Mouse (Mus musculus) limb, embryonic 11.5 days (tissue): ENCODE data around the gene Pak3. TPM values are rescaled to one million over a fixed set of nuclear protein-coding genes. Genes with fewer than 3 reads are reported as not detected.

Source experiments
- ATAC-seq: fragments of 200-750 bp; cut with Nextera tagmentation; 2 replicates; pipeline ENCODE4 v1.8.0; 2017; ENCODE audit warnings: low read depth; ENCODE audit not compliant: insufficient number of reproducible peaks, low FRiP score, low TSS enrichment
- DNase-seq: peaks from one replicate; pipeline ENCODE4 v3.0.0-alpha.2; 2015; ENCODE audit warnings: low spot score
- H3K27ac ChIP-seq: fragments of 300-500 bp; sonication (generic); replicated peaks from 2 replicates; pipeline ENCODE4 v1.5.1; 2014; ENCODE audit warnings: low read depth, mild to moderate bottlenecking, low read length
- H3K27me3 ChIP-seq: fragments of 300-500 bp; sonication (generic); 2 replicates; pipeline ENCODE4 v1.6.1; 2014; ENCODE audit warnings: mild to moderate bottlenecking, low read length, mixed read lengths; ENCODE audit not compliant: control insufficient read depth, insufficient read depth
- H3K36me3 ChIP-seq: fragments of 300-500 bp; sonication (generic); 2 replicates; pipeline ENCODE4 v1.6.1; 2014; ENCODE audit warnings: mild to moderate bottlenecking, low read length, moderate library complexity, mixed read lengths; ENCODE audit not compliant: control insufficient read depth, insufficient read depth
- H3K4me1 ChIP-seq: fragments of 300-500 bp; sonication (generic); 2 replicates; pipeline ENCODE4 v1.6.1; 2014; ENCODE audit warnings: low read length, mixed read lengths; ENCODE audit not compliant: control insufficient read depth, insufficient read depth
- H3K4me2 ChIP-seq: fragments of 300-500 bp; sonication (generic); 2 replicates; pipeline ENCODE4 v1.6.1; 2014; ENCODE audit warnings: low read depth, mild to moderate bottlenecking, moderate library complexity; ENCODE audit not compliant: severe bottlenecking
- H3K4me3 ChIP-seq: fragments of 300-500 bp; sonication (generic); 2 replicates; pipeline ENCODE4 v1.5.1; 2014; ENCODE audit warnings: low read depth, low read length
- H3K9ac ChIP-seq: fragments of 300-500 bp; sonication (generic); 2 replicates; pipeline ENCODE4 v1.6.1; 2014; ENCODE audit warnings: mild to moderate bottlenecking, low read length
- H3K9me3 ChIP-seq: fragments of 300-500 bp; sonication (generic); 2 replicates; pipeline ENCODE4 v1.6.1; 2016; ENCODE audit warnings: low read length; ENCODE audit not compliant: control insufficient read depth
- WGBS: fragments of 180-500 bp; shearing (Covaris S2); extraction: QIAGEN DNeasy Blood & Tissue Kit; methylation state at CpG from one replicate; pipeline ENCODE4 v1.1.7; 2014; 5-methylcytosine and 5-hydroxymethylcytosine counted together
- microRNA-seq: library from miRNA; unstranded; fragments of <30 nt; microRNA quantifications from one replicate; pipeline ENCODE4, GENCODE M21; 2016
- polyA plus RNA-seq: library from polyadenylated mRNA; unstranded; fragments of >200 nt; fragmentation: Nextera tagmentation; extraction: Ambion mirVana; gene quantifications from 2 replicates; pipeline ENCODE4 v1.2.1, GENCODE M21; 2014

Pak3 gene
- polyA plus RNA-seq, 1 experiment from 2014 or later: 10.9 TPM

GRCm38 (mm10) chrX:143826521-143826920 lies 308.1 kb downstream of the Pak3 start:
- DNase-seq: peak; percentile 28
- Histone ChIP-seq H3K4me2 (peak overlapping the region; percentile 40), H3K36me3 (no peaks in the 10 kb centered on the region), H3K27ac (peak overlapping the region; percentile 55; the same call in 1 of the 2 replicates), H3K9ac (peak overlapping the region; percentile 70), H3K4me1 (no peaks in the 10 kb centered on the region), H3K4me3 (peak overlapping the region; percentile 56), H3K27me3 (0 out of 2 replicates have a peak, but pooled peaks cover 2% of the 10 kb centered on the region), H3K9me3 (no peaks in the 10 kb centered on the region)
- 27% methylated on average over 4 of the region's 4 CpGs for WGBS
- ATAC-seq: no peak

GRCm38 (mm10) chrX:143827212-143827611 lies 308.8 kb downstream of the Pak3 start, which contains the start of gene Capn6:
Capn6 (minus strand) TSS chrX:143827414.
- Histone ChIP-seq H3K9ac (peak within 1 kb of the TSS; percentile 70), H3K9me3 (no peaks in the 10 kb centered on the region), H3K36me3 (no peaks in the 10 kb centered on the region), H3K27ac (peak within 1 kb of the TSS; percentile 55; the same call in 1 of the 2 replicates), H3K4me1 (no peaks in the 10 kb centered on the region), H3K27me3 (0 out of 2 replicates have a peak, but pooled peaks cover 2% of the 10 kb centered on the region), H3K4me3 (peak within 1 kb of the TSS; percentile 56), H3K4me2 (peak within 1 kb of the TSS; percentile 40)
- WGBS: 31% methylated on average over 4 of the region's 4 CpGs
- peak; percentile 78 for DNase-seq
- ATAC-seq: peak; percentile 86

GRCm38 (mm10) chrX:143846637-143847036 lies 328.2 kb downstream of the Pak3 start:
- Histone ChIP-seq H3K27me3 (no peaks in the 10 kb centered on the region), H3K36me3 (no peaks in the 10 kb centered on the region), H3K27ac (no peak overlapping the region), H3K4me2 (no peak overlapping the region), H3K4me1 (no peaks in the 10 kb centered on the region), H3K9ac (no peak overlapping the region), H3K9me3 (no peaks in the 10 kb centered on the region), H3K4me3 (no peak overlapping the region)
- DNase-seq (no peak), ATAC-seq (no peak)
- WGBS: 64% methylated on average over 3 of the region's 3 CpGs

Small RNAs within 50 kb of the gene (microRNA-seq; reads per million reads assigned to microRNA genes)
- gene Gm47298: not detected

Other genes with a start within 250 kb of the Pak3 start
- gene Chrdl1, start 124.3 kb upstream of the Pak3 start, polyA plus RNA-seq: 29.1 and 34.8 TPM in 2 replicates